Mouse (Mus musculus) embryonic facial prominence, embryonic 15.5 days (tissue): ENCODE measurements around the gene Slc7a4. TPM values are rescaled to one million over a fixed set of nuclear protein-coding genes. Genes with fewer than 3 reads are reported as not detected.
A peak's percentile ranks its signal among the peaks of the same experiment; 100 is the strongest.
"Not testable (repeated sequence)": the region's sequence is repeated elsewhere in the genome, so short reads cannot be mapped to it uniquely, and the experiment has no call there.

Experiments
- ATAC-seq: fragments of 200-750 bp; cut with Nextera tagmentation; 2 replicates; pipeline ENCODE4 v1.8.0; 2017; ENCODE audit warnings: low read depth, moderate TSS enrichment; ENCODE audit not compliant: insufficient number of reproducible peaks, low FRiP score, low TSS enrichment
- H3K27ac ChIP-seq: fragments of 300-500 bp; sonication (generic); replicated peaks from 2 replicates; pipeline ENCODE4 v1.5.1; 2015; ENCODE audit warnings: mild to moderate bottlenecking, inconsistent platforms
- H3K27me3 ChIP-seq: fragments of 300-500 bp; sonication (generic); 2 replicates; pipeline ENCODE4 v1.6.1; 2015; ENCODE audit warnings: inconsistent platforms
- H3K36me3 ChIP-seq: fragments of 300-500 bp; sonication (generic); 2 replicates; pipeline ENCODE4 v1.6.1; 2015; ENCODE audit warnings: mild to moderate bottlenecking, inconsistent platforms
- H3K4me1 ChIP-seq: fragments of 300-500 bp; sonication (generic); 2 replicates; pipeline ENCODE4 v1.6.1; 2015; ENCODE audit warnings: inconsistent platforms
- H3K4me2 ChIP-seq: fragments of 300-500 bp; sonication (generic); replicated peaks from 2 replicates; pipeline ENCODE4 v1.6.1; 2015; ENCODE audit warnings: mild to moderate bottlenecking, inconsistent platforms
- H3K4me3 ChIP-seq: fragments of 300-500 bp; sonication (generic); replicated peaks from 2 replicates; pipeline ENCODE4 v1.5.1; 2015; ENCODE audit warnings: mild to moderate bottlenecking, inconsistent platforms
- H3K9ac ChIP-seq: fragments of 300-500 bp; sonication (generic); 2 replicates; pipeline ENCODE4 v1.6.1; 2015; ENCODE audit warnings: inconsistent platforms
- H3K9me3 ChIP-seq: fragments of 300-500 bp; sonication (generic); replicated peaks from 2 replicates; pipeline ENCODE4 v1.6.1; 2016; ENCODE audit warnings: inconsistent platforms
- WGBS: fragments of 180-500 bp; shearing (Covaris S2); methylation state at CpG from one replicate; pipeline ENCODE4 v1.1.7; 2015; 5-methylcytosine and 5-hydroxymethylcytosine counted together
- polyA plus RNA-seq: library from polyadenylated mRNA; unstranded; fragments of >200 nt; fragmentation: Nextera tagmentation; extraction: Ambion mirVana; gene quantifications from 2 replicates; pipeline ENCODE4 v1.2.1, GENCODE M21; 2015

Gene Slc7a4
- polyA plus RNA-seq, 1 experiment from 2014 or later, result 9.4 TPM

GRCm38 (mm10) chr16:17561128-17561750 lies 21.8 kb downstream of the Slc7a4 start, which contains the start of gene Lrrc74b:
Gene Lrrc74b (minus strand): TSS chr16:17561247.
- Histone ChIP-seq H3K36me3 (no peaks in the 10 kb centered on the region), H3K4me1 (peaks cover 22% of the 10 kb centered on the region), H3K27me3 (peaks cover 27% of the 10 kb centered on the region), H3K9me3 (no peaks in the 10 kb centered on the region), H3K4me2 (peak within 1 kb of the TSS; percentile 50), H3K4me3 (peak within 1 kb of the TSS; percentile 28), H3K27ac (peak within 1 kb of the TSS; percentile 25), H3K9ac (peak within 1 kb of the TSS; percentile 9; the same call in 1 of the 2 replicates)
- peak; percentile 75 for ATAC-seq
- WGBS, result 2% methylated on average over 22 of the region's 22 CpGs

DNA sequence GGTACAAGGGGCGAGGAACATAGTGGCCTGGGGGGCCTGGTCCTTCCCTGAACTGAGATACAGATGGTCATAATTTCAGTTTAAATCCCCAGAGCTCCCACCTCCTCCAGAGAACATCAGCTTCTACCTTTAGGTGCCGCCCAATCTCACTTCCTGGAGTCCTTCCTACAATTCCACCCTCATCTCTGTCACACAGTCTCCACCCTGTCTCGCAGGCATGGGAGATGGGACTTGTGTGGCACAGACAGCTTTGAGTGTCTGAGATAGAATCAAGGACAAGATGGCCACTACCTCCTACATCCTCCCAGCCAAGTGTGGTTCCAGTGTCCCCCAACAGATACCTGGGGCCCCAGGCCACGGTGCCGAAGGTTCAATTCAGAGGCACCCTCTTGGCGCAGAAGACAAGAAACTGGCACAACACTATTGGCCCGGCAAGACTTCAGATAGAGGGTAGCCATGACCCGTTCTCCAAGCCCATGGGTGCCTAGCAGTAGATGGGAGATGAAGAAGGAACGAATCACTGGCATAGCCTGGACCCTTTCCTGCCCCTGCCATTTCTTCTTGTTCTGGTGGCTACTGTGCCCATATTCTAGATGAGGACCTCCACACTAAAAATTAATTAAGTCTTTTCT lies 23.5 kb downstream of the Slc7a4 start:
- WGBS, result 66% methylated on average over 9 of the region's 9 CpGs
- no peak overlapping the region for H3K4me2 ChIP-seq
- no peaks in the 10 kb centered on the region for H3K36me3 ChIP-seq
- H3K9me3 ChIP-seq, result no peaks in the 10 kb centered on the region
- H3K27me3 ChIP-seq, result peaks cover 27% of the 10 kb centered on the region
- no peak overlapping the region for H3K27ac ChIP-seq
- H3K9ac ChIP-seq, result no peak overlapping the region; the same call in 1 of the 2 replicates
- ATAC-seq, result no peak
- no peak overlapping the region for H3K4me3 ChIP-seq
- peaks cover 22% of the 10 kb centered on the region for H3K4me1 ChIP-seq

- H3K9me3 ChIP-seq, result no peaks in the 10 kb centered on the region
- peak overlapping the region; percentile 24; the same call in 1 of the 2 replicates for H3K4me2 ChIP-seq
- H3K4me3 ChIP-seq, result no peak overlapping the region
- no peaks in the 10 kb centered on the region for H3K36me3 ChIP-seq
- no peak for ATAC-seq
- no peak overlapping the region for H3K9ac ChIP-seq
- H3K27ac ChIP-seq, result no peak overlapping the region
- 2% methylated on average over 5 of the region's 5 CpGs for WGBS
- peaks cover 29% of the 10 kb centered on the region for H3K4me1 ChIP-seq
- peaks cover 27% of the 10 kb centered on the region for H3K27me3 ChIP-seq
These were observed 24.2 kb downstream of the Slc7a4 start for GRCm38 (mm10) chr16:17558811-17559210.

- WGBS, result 3% methylated on average over 5 of the region's 5 CpGs
These were observed 25.0 kb downstream of the Slc7a4 start for GRCm38 (mm10) chr16:17557947-17558480.

DNA sequence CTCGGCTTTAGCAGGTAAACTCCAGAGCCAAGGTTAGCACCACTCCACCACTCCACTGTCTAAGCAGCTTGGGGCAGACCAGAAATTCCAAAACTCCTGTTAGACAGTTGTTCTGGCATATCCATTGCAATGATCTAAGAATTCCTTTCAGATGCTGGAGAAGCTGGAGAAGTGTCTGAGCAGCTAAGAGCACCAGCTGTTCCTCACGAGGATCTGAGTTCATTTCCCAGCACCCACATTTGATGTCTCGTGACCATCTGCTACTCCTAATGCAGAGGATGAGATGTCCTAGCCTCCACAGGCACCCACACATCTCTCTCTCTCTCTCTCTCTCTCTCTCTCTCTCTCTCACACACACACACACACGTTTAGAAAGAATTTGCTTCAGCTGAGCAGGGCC lies 26.1 kb downstream of the Slc7a4 start:
- peaks cover 31% of the 10 kb centered on the region for H3K4me1 ChIP-seq
- H3K27ac ChIP-seq, result no peak overlapping the region
- no peak for ATAC-seq
- WGBS, result 46% methylated on average over 4 of the region's 4 CpGs
- H3K9me3 ChIP-seq, result no peaks in the 10 kb centered on the region
- no peaks in the 10 kb centered on the region for H3K36me3 ChIP-seq
- H3K4me2 ChIP-seq, result no peak overlapping the region
- peaks cover 19% of the 10 kb centered on the region for H3K27me3 ChIP-seq
- no peak overlapping the region for H3K4me3 ChIP-seq
- H3K9ac ChIP-seq, result no peak overlapping the region

More at GRCm38 (mm10) chr16:17557947-17558480, 25.0 kb downstream of the Slc7a4 start:
- H3K27me3 ChIP-seq, result peaks cover 26% of the 10 kb centered on the region
- H3K4me3 ChIP-seq, result no peak overlapping the region
- no peak overlapping the region for H3K9ac ChIP-seq
- ATAC-seq, result no peak
- no peak overlapping the region for H3K27ac ChIP-seq
- no peaks in the 10 kb centered on the region for H3K36me3 ChIP-seq
- no peaks in the 10 kb centered on the region for H3K9me3 ChIP-seq
- peaks cover 32% of the 10 kb centered on the region for H3K4me1 ChIP-seq
- peak overlapping the region; percentile 9; the same call in 1 of the 2 replicates for H3K4me2 ChIP-seq

GRCm38 (mm10) chr16:17556180-17556579 lies 26.8 kb downstream of the Slc7a4 start:
- peaks cover 19% of the 10 kb centered on the region for H3K27me3 ChIP-seq
- H3K4me1 ChIP-seq, result peaks cover 25% of the 10 kb centered on the region
- no peak for ATAC-seq
- H3K4me2 ChIP-seq, result no peak overlapping the region
- H3K36me3 ChIP-seq, result no peaks in the 10 kb centered on the region
- WGBS, result 84% methylated on average over 4 of the region's 4 CpGs
- no peak overlapping the region for H3K4me3 ChIP-seq
- H3K27ac ChIP-seq, result no peak overlapping the region
- no peak overlapping the region for H3K9ac ChIP-seq
- no peaks in the 10 kb centered on the region for H3K9me3 ChIP-seq

GRCm38 (mm10) chr16:17554702-17555101 lies 28.3 kb downstream of the Slc7a4 start:
- not testable (repeated sequence) for H3K27me3 ChIP-seq, ATAC-seq, H3K9me3 ChIP-seq, H3K4me3 ChIP-seq, H3K36me3 ChIP-seq, H3K9ac ChIP-seq, H3K27ac ChIP-seq
- Histone ChIP-seq H3K4me2 (peak overlapping the region; percentile 40; the same call in 1 of the 2 replicates), H3K4me1 (peaks cover 19% of the 10 kb centered on the region)
- WGBS, result 27% methylated on average over 4 of the region's 4 CpGs

DNA sequence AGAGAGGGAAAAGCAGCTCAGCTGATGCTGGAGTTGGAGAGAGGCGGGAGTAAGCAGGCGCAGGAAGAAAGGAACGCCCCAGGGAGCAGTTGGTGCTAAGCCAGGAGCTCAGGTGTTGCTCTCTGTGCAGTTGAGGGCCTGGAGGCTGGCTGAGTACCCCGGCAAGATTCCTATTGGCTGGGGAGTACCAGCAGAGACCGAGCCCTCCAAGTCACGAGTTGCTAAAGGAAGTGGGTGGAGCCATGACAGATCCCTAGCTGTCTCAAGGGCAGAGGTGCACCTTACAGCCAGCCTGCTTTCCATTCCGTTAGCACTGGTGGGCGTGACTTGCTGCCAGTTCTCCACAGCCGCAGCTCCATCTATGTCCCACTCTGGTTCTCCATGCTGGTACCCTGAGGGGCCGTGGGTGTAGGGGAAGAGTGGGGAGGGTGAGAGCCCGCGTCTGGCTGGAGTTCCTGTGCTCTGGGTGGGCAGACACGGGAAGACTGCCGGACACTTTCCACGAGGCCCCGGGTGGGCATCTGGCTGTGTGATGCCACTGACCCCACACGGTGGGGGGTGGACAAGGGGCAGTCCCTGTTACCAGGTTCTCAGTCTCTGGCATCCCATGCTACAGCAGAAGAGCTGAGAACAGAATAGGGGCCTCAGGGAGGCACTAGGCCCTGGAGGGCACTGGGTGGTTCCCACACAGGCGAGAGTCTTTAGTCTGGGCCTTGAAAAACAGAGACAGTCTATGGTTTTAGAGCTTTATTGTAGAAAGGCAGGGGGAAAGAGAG lies 28.9 kb downstream of the Slc7a4 start:
- Histone ChIP-seq H3K9ac (no peak overlapping the region), H3K4me3 (peak overlapping the region; percentile 17), H3K4me1 (peaks cover 16% of the 10 kb centered on the region), H3K9me3 (no peaks in the 10 kb centered on the region), H3K36me3 (no peaks in the 10 kb centered on the region), H3K27me3 (0 out of 2 replicates have a peak, but pooled peaks cover 2% of the 10 kb centered on the region), H3K4me2 (peak overlapping the region; percentile 40), H3K27ac (no peak overlapping the region)
- 7% methylated on average over 18 of the region's 18 CpGs for WGBS
- ATAC-seq, result peak; percentile 89

DNA sequence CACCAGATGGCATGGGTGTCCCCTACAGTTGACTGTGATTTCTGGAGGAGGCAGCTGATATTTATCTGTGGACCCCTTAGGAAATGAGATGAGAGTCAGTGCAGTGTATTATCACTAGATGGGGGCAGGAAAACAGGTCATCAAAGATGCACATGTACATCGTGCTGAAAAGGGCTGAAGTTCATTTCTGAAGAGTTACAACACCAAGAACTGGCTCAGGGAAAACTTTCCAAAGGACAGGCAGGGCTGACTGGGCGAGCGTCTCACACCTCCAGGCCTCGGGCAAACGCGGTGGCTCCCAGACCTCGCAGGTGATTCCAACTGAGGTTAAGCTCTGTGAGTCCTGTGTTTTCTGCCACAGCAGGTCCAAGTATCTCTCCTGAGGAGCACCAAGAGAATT lies 30.2 kb downstream of the Slc7a4 start:
- H3K4me1 ChIP-seq, result peaks cover 10% of the 10 kb centered on the region
- no peak overlapping the region for H3K27ac ChIP-seq
- 82% methylated on average over 7 of the region's 7 CpGs for WGBS
- no peak for ATAC-seq
- no peak overlapping the region for H3K4me3 ChIP-seq
- no peaks in the 10 kb centered on the region for H3K27me3 ChIP-seq
- no peaks in the 10 kb centered on the region for H3K36me3 ChIP-seq
- no peak overlapping the region for H3K9ac ChIP-seq
- H3K9me3 ChIP-seq, result no peaks in the 10 kb centered on the region
- H3K4me2 ChIP-seq, result no peak overlapping the region

- no peaks in the 10 kb centered on the region for H3K9me3 ChIP-seq
- H3K4me1 ChIP-seq, result no peaks in the 10 kb centered on the region
- H3K27ac ChIP-seq, result no peak overlapping the region
- H3K4me3 ChIP-seq, result no peak overlapping the region
- no peak overlapping the region for H3K4me2 ChIP-seq
- 55% methylated on average over 2 of the region's 2 CpGs for WGBS
- no peak overlapping the region for H3K9ac ChIP-seq
- no peaks in the 10 kb centered on the region for H3K36me3 ChIP-seq
- H3K27me3 ChIP-seq, result peaks cover 4% of the 10 kb centered on the region; the same call in 1 of the 2 replicates
- no peak for ATAC-seq
These were observed 40.4 kb downstream of the Slc7a4 start for GRCm38 (mm10) chr16:17542632-17543031.

- no peak overlapping the region for H3K4me2 ChIP-seq
- H3K4me1 ChIP-seq, result peaks cover 5% of the 10 kb centered on the region
- WGBS, result 89% methylated on average over 3 of the region's 3 CpGs
- no peak overlapping the region for H3K4me3 ChIP-seq
- no peaks in the 10 kb centered on the region for H3K36me3 ChIP-seq
- H3K9me3 ChIP-seq, result no peaks in the 10 kb centered on the region
- peaks cover 4% of the 10 kb centered on the region; the same call in 1 of the 2 replicates for H3K27me3 ChIP-seq
- no peak for ATAC-seq
- H3K9ac ChIP-seq, result no peak overlapping the region
- H3K27ac ChIP-seq, result no peak overlapping the region
These were observed 46.4 kb downstream of the Slc7a4 start for GRCm38 (mm10) chr16:17536584-17536983.
